Mouse (Mus musculus): ENCODE results near the gene C1qtnf1.
A peak's percentile ranks its signal among the peaks of the same experiment; 100 is the strongest.
"Not testable (repeated sequence)": the region's sequence is repeated elsewhere in the genome, so short reads cannot be mapped to it uniquely, and the experiment has no call there.

The C1qtnf1 gene

DNA sequence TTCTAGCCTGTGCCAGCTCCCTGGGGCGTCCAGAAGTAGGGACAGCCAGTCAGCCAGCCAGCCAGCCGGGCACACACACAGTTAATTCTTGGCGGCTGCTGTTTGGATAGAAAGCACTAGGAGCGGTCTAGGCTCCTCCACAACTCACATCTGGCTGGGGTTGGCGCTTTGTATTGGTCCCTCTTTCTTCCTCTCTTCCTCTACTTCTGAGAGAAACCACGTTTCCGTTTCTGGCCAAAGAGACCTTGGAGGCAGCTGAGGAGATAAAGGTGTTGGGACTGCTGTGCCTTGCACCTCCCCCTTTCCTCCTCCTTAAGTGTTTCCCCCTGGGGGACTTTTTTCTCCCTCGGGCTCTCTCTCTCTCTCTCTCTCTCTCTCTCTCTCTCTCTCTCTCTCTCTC, at the start of gene C1qtnf1:
TSS of gene C1qtnf1 (plus strand) at position 218 of the 400 bp plus-strand sequence.
- DNase-seq (ENCODE audit: low spot score in 2 of 2), result no peak

DNA sequence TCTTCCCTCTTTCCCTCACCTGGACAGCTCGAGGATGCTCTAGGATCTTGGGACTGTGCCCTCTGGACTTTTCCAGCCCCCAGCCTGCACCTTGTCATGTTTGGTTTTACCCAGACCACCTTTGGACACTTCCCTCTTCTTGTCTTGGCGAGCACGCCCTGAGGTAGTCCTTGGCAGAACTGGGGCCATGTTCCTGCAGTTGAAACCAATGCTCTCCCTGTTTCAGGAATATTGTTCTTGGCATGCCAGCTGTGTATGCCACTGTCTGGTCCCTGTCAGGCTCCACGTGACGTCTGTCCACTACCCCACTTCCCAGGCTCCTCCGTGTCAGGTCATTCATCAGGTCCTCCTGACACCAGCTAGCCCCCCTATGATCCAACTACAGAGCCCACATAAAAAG, 49.3 kb upstream of the C1qtnf1 start:
- DNase-seq (ENCODE audit: low spot score in 2 of 2), result no peak

DNA sequence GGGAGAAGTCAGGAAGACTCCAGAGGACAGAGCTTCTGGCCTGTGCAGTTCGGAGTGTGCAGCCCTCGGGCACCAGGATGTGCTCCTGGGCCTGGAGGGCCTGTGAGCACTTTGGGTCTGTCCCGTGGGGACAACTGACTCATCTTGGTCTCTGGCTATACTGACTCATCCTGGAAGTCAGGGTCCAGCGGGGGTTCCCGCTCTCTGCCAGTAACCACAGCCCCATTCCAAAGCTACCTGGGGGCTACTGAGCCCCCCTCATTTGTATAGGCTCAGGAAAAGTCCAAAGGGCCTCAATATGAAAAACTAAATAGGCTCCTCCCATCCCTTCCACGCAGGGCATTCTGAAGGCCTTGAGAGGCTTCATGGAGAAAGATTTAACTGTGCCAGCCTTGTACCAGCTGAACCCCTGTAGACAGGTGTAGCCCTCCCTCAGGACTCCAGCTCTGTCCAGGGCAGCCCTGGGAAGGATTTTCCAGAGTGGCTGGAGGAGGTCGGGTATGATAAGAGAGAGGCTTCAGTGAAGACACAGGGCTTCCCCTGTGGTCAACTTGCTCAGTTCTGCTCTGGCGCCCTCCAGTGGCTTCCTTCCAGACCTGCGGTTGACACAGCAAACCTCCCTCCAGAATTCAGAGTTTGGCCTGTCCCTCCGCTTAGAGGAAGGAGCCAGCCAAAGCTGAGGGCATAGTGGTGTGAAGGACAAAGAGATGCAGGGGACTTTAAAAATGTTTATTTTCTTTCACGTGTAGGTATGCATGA, 48.6 kb upstream of the C1qtnf1 start:
- peak; percentile 42 to 70 for DNase-seq (ENCODE audit: low spot score in 2 of 2)

DNA sequence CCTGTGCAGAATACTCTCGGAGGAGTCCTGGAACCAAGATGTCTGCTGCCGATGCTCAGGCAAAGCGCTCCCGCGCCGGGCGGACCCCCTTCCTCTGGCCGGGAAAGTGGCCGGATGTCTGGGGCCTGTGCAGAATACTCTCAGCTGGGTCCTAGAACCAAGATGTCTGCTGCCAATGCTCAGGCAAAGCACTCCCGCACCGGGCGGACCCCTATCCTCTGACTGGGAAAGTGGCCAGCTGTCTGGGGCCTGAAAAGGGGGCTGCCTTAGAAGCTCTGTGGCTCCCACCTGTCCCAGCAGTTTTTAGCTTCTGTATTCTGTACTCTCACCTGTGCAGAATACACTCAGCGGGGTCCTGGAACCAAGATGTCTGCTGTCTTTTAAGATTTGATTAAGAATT, 40.2 kb upstream of the C1qtnf1 start:
- DNase-seq (ENCODE audit: low spot score in 2 of 2), result not testable (repeated sequence)

DNA sequence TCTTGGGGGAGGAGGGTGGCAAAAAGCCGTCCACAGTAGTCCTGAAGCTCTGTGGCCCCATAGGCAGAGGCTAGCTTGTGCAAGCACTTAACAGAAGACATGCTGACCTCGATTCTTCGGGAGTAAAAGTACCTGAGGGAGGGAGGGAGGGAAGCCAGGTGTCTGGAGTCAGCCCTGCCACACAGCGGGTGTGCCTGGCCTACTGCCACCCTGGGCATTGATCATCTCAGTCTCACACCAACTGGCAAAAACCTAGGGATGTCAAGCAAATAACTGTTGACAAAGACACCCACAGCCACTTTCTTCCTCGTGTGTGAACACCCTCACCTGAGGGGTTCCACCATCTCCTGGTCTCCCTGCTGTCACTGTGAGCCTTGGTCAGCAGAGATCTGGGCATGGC, 34.0 kb upstream of the C1qtnf1 start:
- no peak for DNase-seq (ENCODE audit: low spot score in 2 of 2)

DNA sequence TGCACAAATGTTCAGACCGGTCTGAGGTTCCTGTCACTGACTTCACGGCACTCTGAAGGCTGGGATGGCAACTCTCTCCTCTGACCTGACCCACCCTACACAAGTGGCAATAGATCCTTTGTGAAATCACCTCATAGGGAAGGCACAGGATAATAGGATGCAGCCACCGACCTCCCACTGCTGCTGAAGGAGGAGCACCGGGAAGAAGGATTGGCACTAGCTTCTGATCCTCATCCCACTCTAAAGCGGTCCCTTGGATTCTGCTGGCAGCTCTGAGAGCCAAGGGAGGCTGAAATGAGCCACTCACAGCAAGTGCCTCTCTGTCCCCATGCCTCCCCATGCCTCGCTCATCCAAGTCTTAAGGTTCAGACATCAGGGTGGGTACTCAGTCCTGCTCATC, 33.5 kb upstream of the C1qtnf1 start:
- no peak for DNase-seq (ENCODE audit: low spot score in 2 of 2)

DNA sequence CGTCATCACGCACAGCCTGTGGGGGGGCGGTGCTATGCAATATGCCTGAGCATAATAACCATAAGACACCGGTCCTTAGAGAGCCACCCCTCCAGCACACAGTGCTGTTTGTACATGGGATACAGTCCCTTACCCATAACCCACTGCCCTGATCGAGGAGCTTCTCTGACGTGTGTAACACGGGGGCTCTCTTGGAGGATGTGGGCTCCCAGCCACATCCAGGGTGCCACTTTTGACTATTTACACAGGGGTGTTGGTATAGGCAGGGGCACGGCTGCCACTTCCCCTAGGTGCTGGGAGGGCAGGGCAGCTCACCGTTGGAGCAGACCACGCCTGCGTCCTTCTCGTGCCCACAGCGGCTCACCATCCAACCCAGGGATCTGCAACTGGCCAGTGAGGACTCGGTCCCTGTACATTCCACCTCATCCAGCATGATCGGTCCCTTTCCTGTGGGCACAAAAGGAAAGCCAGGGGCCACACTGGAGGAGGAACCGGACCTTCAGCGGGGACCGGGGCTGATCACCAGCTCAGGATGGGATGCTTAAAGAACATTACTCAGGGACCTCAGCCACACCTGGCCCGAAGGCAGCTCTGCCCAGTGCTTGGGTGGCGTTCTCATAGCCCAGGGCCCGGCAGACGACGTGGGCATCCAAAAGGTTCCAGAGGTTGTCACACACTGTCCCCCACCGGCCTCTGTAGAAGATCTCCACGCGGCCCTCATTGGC, 30.0 kb upstream of the C1qtnf1 start:
- no peak for DNase-seq (ENCODE audit: low spot score in 2 of 2)

DNA sequence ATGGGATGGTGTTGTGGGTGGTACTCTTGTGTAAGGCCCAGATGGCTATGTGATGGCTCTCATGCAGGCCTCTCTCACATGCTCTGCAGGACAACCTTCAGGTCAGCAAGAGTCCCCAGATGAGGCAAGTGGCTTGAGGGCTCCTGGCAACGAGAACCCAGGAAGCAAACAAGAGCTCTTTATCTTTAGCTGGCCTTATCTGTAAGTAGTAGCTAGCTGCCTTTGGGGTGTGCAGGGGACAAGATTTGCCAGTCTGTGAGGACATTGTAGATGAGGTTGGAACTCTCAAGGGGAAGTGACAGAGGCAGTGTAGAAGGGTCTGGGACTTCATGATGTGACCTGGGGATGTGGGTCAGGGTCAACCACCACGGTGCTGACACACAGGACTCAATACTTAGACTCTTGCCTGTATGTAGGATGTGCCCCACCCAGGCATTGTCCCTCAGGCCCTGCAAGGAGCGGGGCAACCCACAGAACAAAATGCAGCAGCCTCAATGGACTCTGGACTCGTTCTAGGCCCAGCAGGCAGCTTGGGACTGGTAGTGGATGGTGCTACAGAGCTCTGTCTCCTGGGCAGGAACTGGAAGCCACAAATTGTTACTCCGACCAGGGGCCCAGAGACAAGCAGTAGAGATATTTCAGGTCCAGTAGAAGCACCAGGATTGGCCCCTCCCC, 28.0 kb upstream of the C1qtnf1 start:
- DNase-seq (ENCODE audit: low spot score in 2 of 2), result no peak

DNA sequence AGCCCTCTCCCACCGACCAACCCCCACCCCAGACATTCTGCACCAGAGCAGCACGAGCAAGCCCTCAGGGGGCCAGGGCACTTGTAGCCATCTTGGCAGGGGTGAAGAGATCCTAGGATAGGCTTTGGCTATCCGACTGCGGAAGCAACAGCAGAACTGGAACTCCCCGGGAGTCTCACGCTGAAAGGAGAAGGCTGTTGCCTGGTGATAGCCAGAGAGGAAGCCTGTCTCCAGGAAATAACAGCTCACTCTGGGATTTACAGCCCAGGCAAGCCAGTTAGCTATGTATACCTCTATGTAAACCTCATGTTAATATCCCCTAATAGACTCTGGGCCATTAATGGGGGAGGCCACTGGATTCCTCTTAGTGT, 27.5 kb upstream of the C1qtnf1 start:
- no peak for DNase-seq (ENCODE audit: low spot score in 2 of 2)

DNA sequence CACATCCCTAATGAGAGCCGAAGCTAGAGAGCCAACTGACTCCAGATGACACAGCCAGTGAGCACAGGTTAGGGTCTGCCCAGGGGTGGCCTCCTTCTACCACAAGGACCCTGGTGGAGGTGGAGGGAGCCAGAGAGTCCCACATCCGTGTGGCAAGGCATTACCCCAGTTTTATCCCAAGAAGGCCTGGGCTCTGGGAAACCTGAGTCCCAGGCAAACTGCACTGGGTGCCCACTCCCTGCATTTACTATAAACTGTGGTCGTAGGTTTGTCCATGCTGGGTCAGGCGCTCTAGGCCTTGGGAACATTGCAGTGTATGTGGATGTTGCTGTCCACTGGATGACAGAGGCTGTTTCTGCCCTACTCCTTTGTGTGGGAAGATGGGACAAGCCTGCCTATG, 26.8 kb upstream of the C1qtnf1 start:
- no peak for DNase-seq (ENCODE audit: low spot score in 2 of 2)

DNA sequence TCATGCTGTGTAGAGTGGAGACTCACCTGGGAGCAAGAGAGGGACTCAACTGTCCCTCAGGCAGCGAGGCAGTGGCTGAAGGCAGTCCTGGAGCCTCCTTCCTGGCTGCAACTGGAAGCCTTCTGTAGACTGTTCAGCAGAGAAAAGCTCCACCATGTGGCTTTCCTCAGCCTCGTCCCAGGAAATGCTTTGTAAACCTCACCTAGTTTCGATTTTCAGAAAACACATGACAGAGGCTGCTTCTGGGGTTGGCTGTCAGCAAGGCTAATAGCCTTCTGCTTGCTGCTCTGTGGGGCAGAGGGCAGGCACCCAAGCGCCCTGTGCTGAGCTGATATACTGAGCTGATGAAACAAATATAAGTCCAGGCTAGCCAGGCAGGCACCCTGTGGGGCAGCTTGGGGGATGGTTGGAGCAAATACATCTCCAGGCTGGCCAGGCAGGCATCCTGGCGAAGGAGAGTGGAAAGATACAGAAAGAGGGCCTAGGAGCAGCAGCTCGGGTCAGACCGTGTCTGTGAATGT, 26.2 kb upstream of the C1qtnf1 start, which contains the start of gene Lgals3bp:
TSS of gene Lgals3bp (minus strand) at position 333 of the 521 bp plus-strand sequence.
- peak; percentile 31 to 54 for DNase-seq (ENCODE audit: low spot score in 2 of 2)

DNA sequence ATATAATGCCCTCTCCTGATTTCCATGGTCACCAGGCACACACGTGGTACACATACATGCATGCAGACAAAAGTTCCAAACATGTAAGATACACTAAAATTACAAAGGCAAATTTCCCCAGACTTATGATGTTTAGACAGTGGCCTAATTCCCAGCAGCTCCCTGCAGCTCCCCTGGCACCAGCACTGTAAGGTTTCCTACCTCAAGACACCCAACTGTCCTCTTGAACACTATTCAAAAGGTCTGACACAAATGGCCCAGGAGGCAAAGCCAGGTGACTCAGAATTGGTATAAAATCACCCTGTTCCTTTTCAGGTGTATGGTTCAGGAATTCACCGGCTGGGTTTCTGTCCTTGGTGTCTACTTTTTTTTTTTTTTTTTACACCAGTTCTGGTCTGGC, 24.8 kb upstream of the C1qtnf1 start:
- no peak for DNase-seq (ENCODE audit: low spot score in 2 of 2)

DNA sequence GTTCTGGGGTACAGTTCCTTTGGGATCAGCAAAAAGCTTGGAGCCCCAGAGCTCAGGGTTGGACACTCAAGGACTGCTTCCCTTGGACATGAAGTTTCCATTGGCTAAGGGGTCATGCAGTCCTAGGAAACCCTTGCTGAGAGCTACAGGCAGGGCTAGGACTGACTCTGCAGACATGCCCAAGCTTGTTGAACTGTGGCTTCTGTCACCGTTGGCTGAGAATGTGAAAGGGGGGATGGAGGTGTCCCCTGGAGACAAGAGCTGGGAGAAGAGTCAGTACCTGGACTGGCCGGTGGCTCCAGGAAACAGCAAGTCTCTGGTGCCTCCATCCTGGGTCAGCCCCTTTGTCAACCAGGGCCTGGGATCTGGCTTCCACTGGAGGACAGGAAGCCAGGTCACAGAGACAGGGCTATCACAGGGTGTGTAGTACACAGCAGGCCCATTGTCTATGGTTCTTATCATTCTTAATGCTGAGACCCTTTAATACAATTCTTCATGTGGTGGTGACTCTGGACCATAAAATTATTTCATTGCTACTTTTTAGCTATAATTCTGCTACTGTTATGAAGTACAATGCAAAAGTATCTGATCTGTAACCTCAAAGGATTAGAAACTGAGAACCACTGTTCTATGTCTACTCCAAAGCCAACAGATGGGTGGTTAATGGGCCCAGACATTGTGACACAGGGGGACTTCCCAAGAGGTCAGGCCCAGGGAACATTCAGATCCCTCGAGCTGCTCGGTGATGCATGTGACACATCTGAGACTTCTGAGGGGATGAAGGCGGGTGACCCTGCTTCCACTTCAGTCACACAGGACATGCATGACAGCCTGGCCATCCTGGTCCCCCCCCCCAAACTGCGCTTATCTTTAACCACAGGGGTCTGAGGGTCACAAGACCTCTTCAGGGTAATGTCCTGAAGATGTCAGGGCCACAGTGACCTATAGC, 23.8 kb upstream of the C1qtnf1 start:
- no peak for DNase-seq (ENCODE audit: low spot score in 2 of 2)

DNA sequence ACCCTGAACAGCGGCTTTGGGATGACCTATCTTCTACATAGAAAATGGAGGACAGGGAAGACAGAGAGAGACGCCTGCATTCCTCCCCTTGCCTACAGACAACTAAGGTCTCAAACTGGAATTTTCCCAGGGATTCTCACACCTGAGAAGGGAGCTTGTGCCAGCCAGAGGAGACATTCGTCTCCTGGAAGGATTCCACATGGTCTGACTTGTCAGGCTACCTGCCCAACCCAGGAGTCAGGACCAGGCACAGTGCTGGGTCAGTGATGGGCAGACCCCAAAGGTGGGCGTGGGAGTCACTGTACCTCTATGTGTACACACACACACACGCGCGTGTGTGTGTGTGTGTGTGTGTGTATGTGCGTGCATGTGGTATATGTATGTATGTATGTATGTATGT, 22.7 kb upstream of the C1qtnf1 start:
- DNase-seq (ENCODE audit: low spot score in 2 of 2), result no peak

DNA sequence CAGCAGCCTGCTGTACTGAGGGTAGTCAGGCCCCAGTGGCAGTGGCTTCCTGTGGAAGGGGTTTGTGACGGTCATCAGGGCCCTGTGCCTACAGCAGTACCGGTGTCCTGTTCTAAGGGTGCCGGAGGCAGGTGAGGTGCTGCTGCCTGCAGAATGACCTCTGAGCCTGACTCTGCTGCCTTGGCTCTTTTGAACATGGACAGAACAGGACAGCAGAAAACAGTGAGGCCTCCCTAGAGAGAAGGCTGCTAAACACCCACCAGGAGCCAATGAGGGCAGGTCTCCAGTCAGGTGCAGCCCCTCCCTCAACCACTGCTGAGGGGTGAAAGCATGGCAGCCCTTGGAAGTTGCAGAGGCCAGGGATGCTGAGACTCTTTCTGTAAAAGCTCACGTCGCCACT, 21.5 kb upstream of the C1qtnf1 start:
- DNase-seq (ENCODE audit: low spot score in 2 of 2), result no peak

DNA sequence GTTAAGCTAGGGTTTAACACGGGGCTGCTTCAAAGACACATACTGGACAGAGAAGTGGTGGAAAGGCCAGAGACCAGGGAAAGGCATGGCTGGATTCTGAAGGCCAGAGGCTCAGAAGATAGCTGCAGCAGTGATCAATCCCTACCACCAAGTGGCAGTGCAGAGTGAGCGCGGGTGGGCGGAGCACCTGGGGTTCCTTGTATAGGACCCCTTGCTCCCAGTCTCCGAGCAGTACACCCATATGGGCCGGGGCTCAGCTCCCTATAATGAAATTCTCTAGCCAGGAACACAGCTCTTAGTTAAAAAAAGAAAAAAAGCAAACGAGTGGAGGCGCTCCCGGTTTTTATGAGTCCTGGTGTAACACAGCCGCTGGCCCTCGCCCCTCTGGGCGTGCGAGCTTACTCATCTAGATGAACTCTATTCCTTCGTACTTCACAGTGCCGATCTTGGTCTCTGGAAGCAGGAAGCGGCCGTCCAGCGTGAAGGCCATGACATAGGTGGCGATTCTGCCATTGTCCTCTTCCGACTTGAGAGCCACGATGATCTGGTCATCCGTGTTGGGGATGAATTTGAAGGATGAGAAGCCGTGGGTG, 20.6 kb upstream of the C1qtnf1 start:
- no peak for DNase-seq (ENCODE audit: low spot score in 2 of 2)

DNA sequence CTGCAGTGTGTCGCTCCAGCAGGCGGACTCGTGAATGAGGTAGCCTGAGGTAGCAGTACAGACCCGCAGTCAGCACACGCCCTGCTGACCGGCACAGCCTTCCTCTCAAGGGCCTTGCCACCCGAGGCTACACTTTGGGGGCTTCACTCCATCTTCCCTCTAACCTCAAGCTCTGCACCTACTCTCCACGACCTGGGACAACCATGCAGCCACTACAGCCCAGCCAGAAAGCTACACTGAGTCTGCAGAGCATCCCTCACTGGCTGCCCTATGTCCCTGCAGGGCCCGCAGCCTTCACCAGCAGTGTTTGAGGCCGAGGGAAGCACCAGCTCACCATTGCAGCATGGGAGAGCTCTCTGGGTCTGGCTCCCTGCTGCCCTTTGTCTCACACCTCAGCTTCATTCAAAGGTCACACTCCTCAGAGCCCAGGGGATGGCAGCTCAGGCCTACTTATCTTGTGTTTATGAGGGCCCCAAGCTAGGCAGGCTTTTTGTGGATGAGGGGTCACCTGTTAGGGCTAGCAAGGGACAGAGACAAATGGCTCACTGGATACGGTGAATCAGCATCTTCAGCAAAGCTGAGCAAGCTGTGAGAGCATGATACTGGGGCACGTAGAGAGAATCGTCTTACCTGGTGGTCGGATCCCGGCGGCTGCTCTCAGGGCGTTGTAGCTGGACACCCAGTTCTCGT, 19.8 kb upstream of the C1qtnf1 start:
- DNase-seq (ENCODE audit: low spot score in 2 of 2), result no peak

DNA sequence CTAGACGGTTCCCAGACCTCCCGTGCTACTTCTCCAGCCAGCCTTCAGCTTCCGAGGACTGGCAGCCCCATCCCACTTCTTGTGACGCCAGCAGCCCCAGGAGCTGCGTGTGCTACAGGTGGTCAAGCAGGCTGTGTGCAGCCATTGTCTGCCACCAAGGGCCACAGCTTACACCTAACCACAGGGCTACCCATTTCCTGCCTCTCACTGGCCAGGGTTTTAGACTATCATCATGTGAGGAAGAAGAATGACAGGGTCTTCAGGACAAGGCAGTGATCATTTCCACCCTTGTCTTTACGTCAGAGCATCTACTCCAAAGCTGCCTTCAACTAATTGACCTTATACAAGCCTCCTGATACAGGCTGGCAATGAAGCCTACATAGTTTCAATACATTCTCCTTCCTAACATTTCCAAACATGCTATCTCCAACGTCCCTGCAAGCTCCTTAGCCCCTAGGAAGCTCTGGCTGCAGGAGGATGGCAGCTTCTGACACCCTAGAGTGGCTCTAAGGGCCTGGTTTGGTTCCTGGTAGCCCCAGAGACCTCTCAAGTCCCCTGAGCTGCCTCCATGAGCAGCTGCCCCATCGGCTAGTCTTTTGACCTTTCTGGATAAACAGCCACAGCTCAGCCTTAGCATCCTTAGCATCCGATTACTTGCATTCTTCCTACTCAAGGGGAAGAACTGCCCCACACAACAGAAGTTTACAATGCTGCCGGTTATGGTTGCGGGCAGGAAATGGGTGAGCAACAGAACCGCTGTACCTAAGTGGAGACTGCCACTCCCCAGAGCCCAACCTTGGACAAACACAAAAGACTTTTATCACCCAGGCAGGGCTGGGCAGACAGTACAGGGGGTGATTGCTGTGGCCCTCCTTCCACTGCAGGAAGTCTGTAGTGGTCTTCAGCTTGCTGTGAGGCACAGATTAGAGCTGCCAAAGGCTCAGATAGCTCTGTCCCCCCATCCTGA, 18.6 kb upstream of the C1qtnf1 start:
- no peak for DNase-seq (ENCODE audit: low spot score in 2 of 2)

DNA sequence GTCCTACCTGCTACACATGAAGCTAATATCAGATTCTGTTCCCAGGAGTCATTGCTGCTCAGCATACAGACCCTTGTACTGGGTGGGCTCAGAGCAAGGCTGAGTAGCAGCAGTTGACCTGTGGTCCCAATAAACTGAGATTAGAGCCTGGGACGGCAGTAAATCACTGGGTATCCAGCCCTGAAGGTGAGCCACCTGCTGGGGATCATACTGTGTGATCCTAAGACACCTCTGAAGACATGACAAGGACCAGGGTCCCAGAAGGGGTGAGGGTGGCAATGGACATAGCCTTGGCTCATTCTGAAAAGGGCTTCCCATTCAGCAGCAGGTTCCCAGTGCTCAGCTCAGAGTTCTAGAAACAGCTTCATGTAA, 17.9 kb upstream of the C1qtnf1 start:
- no peak for DNase-seq (ENCODE audit: low spot score in 2 of 2)
